Mouse (Mus musculus): ENCODE data around the gene Rps6ka5.

Gene Rps6ka5

DNA sequence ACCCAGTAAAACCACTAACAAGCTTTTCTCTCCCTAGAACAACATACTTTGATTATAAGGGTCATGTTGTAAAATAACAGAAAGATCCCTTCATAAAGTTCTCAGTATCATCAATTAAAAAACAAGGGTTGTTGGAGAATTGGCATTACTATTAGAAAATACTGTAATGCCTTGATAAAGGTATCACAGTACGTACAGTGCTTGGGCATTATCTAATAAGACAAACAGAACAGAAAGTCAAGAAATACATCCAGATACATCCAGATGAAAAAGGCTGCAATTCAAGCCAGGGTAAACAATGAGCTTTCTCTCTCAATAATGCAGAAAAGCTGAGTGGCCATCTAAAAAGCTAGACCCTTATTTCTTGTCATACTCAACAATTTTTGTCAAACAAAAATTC lies 84.8 kb downstream of the Rps6ka5 start:
- DNase-seq: no peak

DNA sequence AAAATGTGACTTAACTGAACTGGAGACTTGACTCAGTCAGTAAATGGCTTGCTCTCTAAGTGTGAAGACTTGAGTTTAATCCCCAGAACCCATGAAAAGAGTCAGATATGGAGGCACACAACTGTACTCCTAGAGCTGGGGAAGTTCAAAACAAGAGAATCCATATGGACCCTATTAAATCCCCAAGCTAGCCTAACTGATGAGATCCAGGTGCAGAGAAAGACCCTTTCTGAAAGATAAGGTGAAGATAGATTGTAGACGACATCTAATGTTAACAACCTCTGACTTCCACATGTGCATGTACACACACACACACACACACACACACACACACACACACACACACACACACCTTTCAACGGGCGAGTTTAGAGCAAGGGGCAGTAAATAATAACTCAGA lies 86.1 kb downstream of the Rps6ka5 start:
- DNase-seq: no peak

DNA sequence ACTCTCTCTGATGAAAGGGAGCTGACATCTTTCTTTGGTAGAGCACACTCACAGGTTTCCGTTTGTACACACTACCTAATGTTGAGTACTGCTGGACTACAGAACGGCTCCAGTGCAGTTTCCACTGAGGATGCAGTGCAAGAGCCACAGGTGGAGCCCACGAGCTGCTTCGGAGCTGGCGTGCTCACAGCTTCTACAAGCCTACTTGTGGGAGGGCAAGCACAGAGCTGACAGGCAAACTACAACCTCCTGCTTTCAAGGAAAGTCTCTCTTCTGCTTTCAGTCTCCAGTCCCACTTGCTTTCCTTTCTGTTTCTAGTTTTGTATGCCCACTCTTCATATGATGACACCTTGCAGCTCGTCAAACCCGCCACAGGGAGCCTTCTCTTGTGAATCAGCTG lies 87.1 kb downstream of the Rps6ka5 start:
- peak; percentile 21 to 59 for DNase-seq

DNA sequence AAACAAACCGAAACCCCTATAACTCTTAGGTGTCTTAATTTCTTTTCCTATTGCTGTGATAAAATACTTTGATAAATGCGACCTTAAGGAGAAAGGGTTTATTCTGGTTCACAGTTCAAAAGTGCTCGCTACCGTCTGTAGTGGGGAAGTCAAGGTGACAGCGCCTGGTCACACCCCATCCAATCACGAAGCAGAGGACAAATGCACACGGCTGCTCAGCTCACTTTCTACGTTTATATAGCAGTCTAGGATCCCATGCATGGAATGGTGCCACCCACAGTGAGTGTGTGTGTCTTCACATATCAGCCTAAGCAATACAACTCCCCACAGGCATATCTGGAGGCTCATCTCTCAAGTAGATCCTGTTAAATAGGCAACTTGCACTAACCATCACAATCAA lies 88.9 kb downstream of the Rps6ka5 start:
- DNase-seq: no peak

- DNase-seq: no peak
Measured at GRCm38 (mm10) chr12:100636733-100637132, 90.0 kb downstream of the Rps6ka5 start.

DNA sequence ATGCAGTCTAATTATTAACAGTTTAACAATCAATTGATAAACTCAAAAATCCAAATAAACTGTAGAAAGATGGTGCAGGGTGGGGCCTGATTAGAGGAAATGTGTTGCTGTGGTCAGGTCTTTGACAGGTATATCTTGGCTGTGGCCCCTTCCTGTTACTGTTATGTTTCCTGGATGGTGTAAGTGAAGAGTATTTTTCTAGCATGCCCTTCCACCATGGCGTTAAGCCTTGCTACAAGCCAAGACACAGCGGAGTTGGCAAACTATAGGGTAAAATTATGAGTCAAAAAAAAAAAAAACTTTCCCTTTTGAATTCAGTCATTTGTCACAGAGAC lies 90.5 kb downstream of the Rps6ka5 start:
- DNase-seq: no peak

GRCm38 (mm10) chr12:100635601-100636298 lies 91.0 kb downstream of the Rps6ka5 start:
- no peak for DNase-seq

DNA sequence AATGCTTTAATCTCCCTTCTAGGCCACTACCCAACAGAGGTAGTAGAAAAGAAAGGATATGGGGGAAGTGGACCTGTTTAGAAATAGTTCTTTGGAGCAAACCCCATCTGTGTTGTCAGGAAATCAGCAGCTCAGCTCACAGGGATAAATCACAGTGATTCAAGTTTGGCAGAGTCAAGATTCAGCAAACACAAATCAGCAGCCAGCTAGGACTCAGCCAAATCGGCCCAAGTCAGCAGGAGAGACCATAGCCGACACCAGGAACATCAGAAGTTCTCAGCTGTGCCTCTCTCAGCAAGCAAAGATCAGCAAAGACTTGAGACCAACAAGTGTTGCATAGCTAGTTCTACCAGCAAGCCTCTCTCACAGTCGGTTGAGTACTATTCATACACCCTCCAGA lies 93.6 kb downstream of the Rps6ka5 start:
- DNase-seq: no peak

GRCm38 (mm10) chr12:100631286-100631685 lies 95.5 kb downstream of the Rps6ka5 start:
- DNase-seq: no peak

DNA sequence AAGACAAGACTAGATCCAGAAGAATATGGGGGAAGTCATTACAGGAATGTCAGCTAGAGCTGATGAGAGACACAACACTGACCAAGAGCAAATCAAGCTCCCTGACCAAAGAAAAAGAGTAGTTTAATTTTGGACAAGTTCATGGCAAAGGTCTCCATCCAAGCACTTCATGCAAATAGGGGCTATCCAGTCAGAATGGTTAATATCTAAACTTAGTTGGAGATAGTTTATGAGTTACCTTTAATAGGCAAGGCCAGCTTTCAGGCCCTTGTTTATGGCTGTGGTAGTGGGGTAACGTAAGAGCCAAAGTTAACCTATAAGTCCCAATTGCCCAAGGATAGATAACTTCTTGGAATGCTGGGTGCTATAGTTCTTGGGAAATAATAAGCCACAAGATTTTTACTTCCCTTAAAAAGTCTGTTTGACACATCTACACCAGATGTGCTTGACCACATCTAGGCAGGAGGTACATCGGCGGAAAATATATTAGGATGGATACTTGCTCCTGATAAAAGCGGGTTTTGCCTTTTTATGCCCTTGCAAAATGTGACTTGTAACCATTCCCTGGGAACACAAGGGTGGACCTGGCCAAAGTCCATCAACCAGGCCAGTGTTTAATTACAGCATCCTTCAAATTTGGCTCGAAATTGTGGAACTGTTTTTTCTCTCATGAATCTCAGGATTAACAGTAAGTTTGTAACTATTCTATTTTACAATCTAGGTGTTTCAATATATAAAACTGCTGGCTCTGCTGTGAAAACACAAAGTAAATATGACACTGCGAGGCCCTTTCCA lies 97.5 kb downstream of the Rps6ka5 start:
- peak; percentile 34 to 67 for DNase-seq

- no peak for DNase-seq
Measured at GRCm38 (mm10) chr12:100626991-100627677, 99.6 kb downstream of the Rps6ka5 start.

DNA sequence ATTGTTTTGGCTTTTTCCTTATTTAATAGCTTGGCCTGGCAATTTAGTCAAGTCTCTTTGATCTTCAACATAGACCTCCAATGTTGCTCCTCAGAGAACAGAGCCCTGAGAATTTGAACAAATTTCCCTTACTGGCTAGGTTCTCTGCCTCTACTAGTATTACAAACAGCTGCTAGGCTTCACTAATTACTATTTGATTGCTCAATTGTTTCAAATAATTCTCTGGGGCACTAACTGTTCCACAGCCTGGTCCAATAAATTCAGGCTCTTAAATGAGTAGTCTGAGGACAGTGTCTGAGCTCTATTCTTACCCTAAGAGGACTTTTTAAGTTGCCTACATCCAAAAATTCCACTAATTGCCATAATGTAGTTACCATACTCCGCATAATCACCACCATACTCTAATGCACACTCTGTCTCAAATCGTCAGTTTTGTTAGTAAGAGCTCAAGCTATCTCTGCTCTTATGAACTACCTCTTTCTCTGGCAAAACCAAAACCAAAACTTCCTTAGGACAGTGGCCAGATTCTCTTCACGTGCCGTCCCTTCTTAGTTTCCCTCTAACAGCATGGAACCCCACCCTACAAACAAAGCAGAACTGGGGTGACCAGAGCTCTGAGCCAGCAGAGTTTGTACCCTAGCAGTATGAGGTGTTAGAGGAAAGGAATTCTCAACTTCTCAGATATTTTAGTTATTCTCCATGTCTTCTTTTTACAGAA lies 100.4 kb downstream of the Rps6ka5 start:
- peak in 1 of 2 experiments; percentile 25 for DNase-seq

DNA sequence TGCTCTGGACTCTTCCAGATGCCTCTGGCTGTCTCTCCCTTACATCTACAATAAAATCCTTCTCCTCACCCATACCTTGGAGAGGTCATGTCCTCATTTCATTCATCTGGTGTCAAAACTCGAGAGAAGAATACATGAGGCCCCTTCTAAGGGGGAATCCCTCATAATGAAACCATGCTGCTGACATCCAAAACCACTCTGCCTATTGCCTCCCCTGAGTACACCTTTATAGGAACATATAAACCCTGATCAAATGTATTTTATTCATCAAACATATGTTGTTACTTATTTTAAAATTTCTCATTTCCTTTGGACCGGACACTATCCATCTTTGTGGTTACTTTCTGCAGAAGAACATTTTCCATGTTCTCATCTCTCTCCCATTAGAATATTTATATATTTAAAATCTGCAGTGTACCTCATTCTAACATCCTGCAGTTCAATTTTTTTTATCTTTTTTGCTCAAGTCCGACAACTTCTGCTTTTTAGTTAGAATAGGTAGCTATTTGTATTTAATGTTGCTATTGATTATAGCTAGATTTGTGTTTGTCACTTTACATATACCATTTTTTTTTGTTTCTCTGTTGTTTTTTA lies 101.8 kb downstream of the Rps6ka5 start:
- no peak for DNase-seq

DNA sequence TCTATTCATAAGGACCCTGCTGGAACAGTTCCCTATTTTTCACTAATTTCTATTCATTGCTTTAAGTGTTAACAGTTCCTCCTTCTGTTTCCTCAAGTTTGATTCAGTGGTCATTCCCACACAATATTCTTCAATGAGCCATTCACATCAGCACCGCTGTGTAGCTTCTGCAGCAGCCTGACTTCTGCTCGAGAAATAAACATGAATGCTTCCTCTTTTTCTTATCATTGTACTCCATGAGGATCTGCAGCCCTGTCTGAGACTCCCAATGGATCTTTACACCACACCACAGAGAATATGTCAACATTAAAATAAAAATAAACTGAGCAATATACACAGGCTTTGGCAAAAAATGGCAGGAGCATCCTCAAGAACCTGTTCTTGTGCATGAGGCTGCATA lies 111.5 kb downstream of the Rps6ka5 start:
- DNase-seq: no peak

DNA sequence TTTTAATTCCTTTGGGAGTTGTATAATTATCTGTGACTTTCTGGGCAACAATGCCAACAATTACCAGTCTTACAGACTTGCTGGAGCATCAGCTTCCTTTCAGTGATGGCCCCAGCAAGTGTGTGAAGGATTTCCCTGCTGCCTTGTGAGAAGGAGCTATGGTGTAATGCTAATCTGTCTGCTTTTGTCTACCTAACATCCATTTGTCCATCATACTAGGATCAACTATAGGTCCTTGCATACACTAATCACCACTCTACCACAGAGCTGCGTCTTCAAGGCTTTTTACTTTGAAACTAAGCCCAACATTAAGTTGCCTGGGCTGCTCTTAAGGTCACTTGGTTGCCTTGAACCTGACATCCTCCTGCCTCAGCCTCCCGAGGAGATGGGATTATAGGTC lies 112.9 kb downstream of the Rps6ka5 start:
- no peak for DNase-seq

- DNase-seq: no peak
Measured at GRCm38 (mm10) chr12:100613192-100613700, 113.5 kb downstream of the Rps6ka5 start.

GRCm38 (mm10) chr12:100609766-100610165 lies 117.0 kb downstream of the Rps6ka5 start:
- no peak for DNase-seq

DNA sequence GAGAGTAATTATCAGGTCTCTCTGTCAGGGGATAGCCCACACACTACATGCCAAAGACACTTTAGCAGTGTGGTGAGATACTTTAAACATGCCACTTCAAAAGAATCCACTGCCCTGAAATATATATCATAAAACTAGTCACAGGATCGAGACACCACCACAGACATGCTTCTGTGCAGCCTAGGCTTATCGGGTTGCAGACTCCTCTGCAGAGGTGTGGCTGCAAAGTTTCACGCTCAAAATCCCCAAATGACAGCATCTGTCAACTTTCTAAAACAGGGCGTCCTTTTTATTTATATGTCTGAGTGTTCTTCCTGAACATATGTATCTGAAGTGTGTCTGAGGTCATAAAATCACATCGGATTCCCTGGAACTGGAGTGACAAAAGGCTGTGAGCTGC lies 117.7 kb downstream of the Rps6ka5 start:
- no peak for DNase-seq

GRCm38 (mm10) chr12:100606733-100607132 lies 120.0 kb downstream of the Rps6ka5 start:
- DNase-seq: peak; percentile 23 to 66

DNA sequence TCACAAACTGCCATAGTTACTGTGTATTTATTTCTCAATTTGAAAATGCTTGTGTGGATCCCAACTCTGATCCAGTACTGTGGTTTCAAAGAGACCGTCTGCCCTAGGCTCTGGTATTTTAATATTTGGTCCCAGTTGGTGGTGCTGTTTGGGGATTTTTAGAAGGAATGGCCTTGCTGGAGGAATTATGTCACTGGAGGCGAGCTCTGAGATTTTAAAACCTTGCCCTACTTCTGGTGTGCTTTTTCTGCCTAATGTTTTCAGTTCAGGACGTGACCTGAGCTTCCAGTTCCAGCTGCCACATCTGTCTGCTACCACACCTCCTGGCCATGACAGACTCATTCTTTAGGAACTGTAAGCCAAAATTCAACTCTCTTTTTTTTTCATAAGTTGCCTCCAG lies 121.2 kb downstream of the Rps6ka5 start:
- no peak for DNase-seq

DNA sequence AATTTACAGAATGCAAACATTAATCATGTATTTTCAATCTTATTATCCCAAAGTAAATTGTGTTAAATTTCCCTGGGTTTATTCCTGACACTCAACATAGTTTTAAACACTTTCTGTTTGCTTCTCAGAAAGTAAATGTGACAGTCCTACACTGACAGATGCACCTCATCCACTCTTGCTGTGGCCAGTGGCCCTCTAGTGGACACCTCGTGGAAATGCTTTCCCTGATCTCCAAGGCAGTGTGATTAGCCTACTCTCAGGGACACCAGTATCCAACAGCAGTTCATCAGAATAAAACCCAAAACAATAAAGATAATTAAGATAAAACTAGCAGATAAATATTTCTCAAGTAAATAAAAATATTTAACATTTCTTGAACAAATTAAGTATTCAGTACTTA lies 122.2 kb downstream of the Rps6ka5 start:
- peak; percentile 49 to 61 for DNase-seq

- no peak for DNase-seq
Measured at GRCm38 (mm10) chr12:100594700-100595099, 132.1 kb downstream of the Rps6ka5 start.

- no peak for DNase-seq
Measured at GRCm38 (mm10) chr12:100586601-100587000, 140.2 kb downstream of the Rps6ka5 start.
